Mouse (Mus musculus) urinary bladder, adult 18-20 months (tissue): ENCODE measurements around the gene Pmf1.
A peak's percentile ranks its signal among the peaks of the same experiment; 100 is the strongest.
"Not testable (repeated sequence)": the region's sequence is repeated elsewhere in the genome, so short reads cannot be mapped to it uniquely, and the experiment has no call there.

Source experiments
- DNase-seq, 2 experiments: peaks; one replicate each; pipeline ENCODE4 v3.0.0; 2022; ENCODE audit warnings: low spot score in 2 of 2, mixed read lengths in 2 of 2

Pmf1 gene

DNA sequence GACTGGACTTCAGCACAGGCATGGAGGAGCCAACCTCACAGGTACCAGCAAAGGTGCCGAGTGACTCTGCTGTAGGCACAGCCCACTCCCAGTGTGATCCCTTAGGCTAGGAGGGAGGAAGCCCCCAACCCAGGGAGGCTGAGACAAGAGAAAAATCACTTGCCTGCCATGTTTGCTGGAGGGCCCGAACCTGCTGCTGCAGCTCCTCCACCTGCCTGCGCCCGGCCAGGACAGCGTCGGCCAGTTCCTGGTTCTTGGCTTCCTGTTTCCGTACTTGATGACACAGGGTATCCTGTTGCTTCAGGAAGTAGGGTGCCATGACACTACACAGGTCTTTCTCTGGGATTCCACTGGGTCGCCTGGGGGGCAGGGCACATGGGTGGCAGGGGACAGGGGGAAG is 14.4 kb downstream of the Pmf1 start:
- DNase-seq, result no peak

DNA sequence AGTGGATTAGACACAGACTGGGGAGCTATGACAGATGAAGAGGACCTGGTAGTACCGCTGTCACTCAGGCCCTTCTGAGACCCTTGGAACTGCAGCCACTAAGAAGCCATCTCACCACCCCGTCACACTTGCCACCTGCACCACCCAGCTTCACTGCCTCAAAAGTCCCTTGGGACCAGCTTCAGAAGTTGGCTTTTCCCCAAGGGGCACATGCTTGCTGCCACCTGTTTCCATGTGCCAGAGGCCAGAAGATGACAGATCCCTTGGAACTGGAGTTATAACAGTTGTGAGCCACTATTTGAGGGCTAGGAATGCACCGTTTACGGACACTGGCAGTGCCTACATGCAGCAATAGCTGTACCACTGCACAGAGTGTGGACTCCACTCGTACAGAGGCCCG is 14.8 kb downstream of the Pmf1 start:
- DNase-seq, result no peak

DNA sequence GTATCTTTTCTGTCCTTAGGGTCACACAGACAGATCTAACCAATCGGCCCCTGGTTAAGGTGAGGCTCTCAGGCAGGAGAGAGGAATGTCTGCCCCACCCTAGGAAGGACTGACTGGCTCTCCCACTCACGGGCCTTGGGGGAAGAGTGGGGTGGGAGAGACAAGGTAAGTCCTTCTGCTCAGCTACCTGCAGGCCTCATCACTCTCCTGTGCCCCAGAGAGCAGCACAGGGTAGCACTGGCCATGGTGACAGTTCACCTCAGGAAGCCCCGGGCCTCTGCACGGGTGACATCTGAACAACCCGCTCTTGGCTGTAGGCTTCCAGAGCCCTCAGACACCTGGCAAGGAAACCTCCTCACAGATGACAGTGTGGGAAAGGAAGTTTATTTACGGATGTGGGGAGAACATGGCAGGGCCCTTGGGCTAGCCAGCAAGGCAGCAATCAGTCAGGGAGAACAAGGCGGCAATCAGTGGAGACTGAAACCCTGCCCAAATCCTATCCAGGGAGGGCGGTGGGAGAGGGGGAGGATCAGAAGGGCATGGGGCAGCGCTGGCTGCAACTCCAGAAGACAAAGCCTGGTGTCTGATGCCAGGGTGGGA is 16.3 kb downstream of the Pmf1 start:
- no peak for DNase-seq

DNA sequence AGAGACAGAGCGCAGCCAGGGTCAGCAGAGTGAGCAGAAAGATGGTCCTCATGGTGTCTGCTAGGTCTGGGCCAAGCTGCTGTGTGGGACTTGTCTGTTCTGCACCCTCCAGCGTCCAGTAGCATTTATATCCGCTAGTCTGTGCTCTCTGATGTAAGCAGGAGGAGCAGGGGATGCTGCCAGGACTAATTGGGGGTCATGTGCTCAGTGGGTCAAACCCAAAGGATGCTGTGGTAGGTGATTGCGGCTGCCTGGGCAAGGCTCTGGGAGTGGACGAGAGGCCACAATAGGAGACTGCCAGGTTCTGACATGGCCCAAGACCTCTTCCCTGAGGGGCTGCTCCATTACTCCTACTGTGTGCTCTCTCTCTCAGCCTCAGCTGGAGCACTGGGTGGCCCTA is 25.8 kb downstream of the Pmf1 start, which contains the start of gene Bglap:
TSS of gene Bglap (minus strand) at position 101 of the 400 bp plus-strand sequence.
- DNase-seq, result no peak

DNA sequence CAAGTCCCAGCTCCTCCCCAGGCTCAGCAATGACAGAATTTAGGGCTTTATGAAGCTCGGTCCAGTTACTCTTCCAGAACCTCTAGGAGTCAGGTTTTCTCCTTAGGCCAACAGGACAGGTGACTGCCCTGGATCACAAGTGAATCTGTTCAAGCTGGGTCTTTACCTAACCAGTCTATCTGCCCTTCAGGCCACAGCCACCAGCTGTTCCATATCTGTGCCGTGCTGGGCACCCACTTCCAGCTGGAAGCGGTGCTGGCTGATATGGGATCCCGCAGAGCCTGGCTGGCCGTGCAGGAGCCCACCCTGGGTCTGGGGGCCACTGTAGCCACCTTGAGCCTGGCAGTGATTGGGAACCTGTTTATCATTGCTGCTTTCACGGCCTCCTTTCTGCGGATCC is 27.7 kb downstream of the Pmf1 start:
- not testable (repeated sequence) for DNase-seq

DNA sequence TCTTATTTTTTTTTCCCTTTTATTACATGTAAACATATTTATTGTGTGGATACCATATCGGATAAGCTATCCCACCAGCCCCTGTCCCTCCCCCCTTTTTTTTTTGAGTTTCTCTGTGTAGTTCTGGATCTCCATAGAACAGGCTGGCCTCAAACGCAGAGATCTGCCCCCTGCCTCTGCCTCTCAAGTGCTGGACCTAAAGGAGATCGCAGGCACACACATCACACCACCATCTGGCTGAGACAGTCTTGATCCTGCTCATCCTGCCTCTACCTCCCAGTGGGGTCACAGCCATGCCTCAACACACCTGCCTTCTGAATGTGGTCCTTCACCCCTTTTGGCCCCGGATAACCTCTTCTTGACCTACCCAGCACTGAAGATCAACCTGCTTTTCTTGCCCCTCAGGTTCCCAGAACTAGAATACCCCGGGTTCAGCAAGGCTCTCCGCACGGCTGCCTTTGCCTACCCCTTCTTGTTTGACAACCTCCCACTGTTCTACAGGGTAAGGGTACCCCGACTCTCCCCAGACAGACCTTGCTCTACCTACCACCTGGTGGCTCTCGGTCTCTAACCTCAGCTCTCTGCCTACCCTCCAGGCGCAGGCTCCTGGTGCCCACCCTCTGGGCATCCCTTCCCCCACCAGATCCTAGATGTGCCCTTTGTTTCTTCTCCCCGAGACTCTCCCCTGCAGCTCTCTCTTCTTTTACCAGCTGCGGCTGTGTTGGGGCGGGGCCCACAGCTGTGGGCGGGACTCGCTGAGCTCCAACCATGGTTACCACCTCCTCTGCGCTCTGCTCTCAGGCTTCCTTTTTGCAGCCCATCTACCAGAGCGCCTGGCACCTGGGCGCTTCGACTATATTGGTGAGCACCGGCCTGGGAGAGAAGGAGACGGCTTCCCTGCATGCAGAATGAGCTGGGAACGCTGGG is 28.5 kb downstream of the Pmf1 start:
- not testable (repeated sequence) for DNase-seq

DNA sequence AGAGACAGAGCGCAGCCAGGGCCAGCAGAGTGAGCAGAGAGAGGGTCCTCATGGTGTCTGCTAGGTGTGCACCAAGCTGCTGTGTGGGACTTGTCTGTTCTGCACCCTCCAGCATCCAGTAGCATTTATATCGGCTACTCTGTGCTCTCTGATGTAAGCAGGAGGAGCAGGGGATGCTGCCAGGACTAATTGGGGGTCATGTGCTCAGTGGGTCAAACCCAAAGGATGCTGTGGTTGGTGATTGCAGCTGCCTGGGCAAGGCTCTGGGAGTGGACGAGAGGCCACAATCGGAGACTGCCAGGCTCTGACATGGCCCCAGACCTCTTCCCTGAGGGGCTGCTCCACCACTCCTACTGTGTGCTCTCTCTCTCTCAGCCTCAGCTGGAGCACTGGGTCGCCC is 31.5 kb downstream of the Pmf1 start, which contains the start of gene Bglap2:
TSS of gene Bglap2 (minus strand) at position 101 of the 400 bp plus-strand sequence.
- DNase-seq, result not testable (repeated sequence)

DNA sequence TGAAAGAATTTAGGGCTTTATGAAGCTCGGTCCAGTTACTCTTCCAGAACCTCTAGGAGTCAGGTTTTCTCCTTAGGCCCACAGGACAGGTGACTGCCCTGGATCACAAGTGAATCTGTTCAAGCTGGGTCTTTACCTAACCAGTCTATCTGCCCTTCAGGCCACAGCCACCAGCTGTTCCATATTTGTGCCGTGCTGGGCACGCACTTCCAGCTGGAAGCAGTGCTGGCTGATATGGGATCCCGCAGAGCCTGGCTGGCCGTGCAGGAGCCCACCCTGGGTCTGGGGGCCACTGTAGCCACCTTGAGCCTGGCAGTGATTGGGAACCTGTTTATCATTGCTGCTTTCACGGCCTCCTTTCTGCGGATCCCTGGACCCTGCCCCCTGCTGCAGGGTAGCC is 33.5 kb downstream of the Pmf1 start:
- DNase-seq, result not testable (repeated sequence)

DNA sequence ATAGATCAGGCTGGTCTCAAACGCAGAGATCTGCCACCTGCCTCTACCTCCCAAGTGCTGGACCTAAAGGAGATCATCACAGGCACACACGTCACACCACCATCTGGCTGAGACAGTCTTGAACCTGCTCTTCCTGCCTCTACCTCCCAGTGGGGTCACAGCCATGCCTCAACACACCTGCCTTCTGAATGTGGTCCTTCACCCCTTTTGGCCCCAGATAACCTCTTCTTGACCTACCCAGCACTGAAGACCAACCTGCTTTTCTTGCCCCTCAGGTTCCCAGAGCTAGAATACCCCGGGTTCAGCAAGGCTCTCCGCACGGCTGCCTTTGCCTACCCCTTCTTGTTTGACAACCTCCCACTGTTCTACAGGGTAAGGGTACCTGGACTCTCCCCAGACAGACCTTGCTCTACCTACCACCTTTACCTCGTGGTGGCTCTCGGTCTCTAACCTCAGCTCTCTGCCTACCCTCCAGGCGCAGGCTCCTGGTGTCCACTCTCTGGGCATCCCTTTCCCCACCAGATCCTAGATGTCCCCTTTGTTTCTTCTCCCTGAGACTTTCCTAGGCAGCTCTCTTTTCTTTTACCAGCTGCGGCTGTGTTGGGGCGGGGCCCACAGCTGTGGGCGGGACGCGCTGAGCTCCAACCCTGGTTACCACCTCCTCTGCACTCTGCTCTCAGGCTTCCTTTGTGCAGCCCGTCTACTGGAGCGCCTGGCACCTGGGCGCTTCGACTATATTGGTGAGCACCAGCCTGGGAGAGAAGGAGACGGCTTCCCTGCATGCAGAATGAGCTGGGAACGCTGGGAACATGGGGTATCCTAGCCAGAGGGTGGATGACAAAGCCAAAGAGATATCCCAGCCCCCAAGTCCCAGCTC is 34.1 kb downstream of the Pmf1 start:
- DNase-seq, result not testable (repeated sequence)

DNA sequence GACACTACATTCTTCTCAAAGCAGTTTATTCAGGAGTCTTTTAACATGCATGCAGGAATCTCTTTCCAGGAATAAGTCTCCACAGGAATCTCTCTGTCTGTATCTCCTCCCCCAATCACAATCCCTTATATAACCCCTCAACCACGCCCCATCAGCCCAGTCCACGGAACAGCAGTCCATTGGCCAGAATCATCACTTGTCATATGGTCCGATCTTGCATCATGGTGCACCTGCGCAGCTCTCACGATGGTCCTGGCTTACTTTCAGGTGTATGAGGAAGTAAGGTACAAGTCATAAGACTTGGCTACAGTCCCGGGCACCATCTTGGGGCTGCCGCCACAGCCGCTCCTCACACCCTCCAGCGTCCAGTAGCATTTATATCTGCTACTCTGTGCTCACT is 37.5 kb downstream of the Pmf1 start, which contains the start of gene Bglap3:
TSS of gene Bglap3 (minus strand) at position 101 of the 400 bp plus-strand sequence.
- not testable (repeated sequence) for DNase-seq

DNA sequence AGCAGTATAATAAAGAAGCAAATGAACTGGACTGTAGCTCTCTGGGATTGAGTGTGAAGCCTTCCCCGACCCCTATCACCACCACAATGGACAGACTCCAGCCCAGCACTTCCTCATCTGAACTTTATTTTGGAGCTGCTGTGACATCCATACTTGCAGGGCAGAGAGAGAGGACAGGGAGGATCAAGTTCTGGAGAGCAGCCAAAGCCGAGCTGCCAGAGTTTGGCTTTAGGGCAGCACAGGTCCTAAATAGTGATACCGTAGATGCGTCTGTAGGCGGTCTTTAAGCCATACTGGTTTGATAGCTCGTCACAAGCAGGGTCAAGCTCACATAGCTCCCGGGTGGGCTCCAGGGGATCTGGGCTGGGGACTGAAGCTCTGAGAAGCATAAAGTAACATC is 41.6 kb downstream of the Pmf1 start:
- not testable (repeated sequence) for DNase-seq

DNA sequence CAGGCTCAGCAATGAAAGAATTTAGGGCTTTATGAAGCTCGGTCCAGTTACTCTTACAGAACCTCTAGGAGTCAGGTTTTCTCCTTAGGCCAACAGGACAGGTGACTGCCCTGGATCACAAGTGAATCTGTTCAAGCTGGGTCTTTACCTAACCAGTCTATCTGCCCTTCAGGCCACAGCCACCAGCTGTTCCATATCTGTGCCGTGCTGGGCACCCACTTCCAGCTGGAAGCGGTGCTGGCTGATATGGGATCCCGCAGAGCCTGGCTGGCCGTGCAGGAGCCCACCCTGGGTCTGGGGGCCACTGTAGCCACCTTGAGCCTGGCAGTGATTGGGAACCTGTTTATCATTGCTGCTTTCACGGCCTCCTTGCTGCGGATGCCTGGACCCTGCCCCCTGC is 42.6 kb downstream of the Pmf1 start:
- DNase-seq, result not testable (repeated sequence)

DNA sequence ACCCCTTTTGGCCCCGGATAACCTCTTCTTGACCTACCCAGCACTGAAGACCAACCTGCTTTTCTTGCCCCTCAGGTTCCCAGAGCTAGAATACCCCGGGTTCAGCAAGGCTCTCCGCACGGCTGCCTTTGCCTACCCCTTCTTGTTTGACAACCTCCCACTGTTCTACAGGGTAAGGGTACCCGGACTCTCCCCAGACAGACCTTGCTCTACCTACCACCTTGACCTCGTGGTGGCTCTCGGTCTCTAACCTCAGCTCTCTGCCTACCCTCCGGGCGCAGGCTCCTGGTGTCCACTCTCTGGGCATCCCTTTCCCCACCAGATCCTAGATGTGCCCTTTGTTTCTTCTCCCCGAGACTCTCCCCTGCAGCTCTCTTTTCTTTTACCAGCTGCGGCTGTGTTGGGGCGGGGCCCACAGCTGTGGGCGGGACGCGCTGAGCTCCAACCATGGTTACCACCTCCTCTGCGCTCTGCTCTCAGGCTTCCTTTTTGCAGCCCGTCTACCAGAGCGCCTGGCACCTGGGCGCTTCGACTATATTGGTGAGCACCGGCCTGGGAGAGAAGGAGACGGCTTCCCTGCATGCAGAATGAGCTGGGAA is 43.2 kb downstream of the Pmf1 start:
- DNase-seq, result peak in 1 of 2 experiments; percentile 53

DNA sequence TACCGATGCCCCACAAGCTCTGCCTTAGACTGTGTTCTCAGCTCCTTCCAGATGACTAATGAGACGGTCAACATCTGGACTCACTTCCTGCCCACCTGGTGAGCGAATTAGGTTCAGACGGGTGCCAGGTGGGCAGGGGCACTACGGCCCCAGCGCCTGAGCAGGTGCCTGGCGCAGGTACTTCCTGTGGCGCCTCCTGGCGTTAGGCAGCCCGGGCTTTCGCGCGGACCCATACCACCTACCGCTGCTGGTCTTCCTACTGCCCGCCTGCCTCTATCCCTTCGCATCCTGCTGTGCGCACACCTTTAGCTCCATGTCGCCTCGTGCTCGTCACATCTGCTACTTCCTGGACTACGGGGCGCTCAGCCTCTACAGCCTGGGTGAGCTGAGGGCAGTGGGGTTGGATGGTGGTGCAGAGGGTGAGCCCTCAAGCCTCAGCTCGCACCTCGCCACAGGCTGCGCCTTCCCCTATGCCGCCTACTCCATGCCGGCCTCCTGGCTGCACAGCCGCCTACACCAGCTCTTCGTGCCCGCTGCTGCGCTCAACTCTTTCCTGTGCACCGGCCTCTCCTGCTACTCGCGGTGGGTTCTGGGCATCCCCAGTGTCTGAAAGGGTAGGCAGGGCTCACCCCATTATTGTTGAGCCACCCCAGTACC is 44.3 kb downstream of the Pmf1 start:
- no peak for DNase-seq

DNA sequence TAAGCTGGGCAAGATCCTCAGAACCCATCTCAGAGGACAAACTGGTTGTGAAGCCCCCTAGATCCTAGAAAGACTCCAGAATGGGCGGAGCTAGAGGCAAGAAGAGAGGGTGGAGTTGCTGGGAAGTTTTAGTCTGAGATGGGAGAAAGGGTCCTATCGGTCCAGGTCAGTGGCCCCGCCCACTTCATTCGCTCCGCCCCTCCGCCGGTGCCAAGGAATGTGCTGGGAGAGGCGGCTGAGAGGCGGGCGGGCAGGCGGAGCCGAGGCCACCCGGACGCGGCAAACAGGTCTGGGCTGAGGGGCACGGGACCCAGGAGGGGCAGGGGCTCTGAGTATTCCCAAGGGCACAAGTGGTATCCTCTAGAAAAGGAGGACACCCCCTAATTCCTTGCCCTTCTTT is 45.8 kb downstream of the Pmf1 start, which contains the start of gene Paqr6:
TSS of gene Paqr6 (plus strand) at position 248 of the 400 bp plus-strand sequence.
- DNase-seq, result peak in 1 of 2 experiments; percentile 68

DNA sequence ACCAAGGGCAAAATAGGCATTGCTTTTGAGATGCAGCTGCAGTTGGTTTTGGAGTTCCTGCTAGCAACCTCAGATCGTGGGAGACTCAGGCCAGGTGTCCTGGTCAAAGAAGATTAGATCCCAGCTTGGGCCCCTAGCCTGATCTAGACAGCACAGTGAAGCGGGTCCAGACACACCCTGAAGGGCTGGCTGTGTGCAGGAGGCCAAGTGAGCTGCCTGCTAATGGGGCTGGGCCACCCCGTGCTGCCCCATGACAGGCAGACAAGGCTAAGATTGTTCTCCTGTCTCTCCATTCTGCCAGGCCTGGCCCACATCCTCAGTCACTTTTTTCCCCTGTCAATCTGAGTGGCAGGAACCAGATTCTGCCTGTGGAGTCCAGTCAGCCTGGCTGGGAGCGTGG is 46.4 kb downstream of the Pmf1 start:
- DNase-seq, result no peak

DNA sequence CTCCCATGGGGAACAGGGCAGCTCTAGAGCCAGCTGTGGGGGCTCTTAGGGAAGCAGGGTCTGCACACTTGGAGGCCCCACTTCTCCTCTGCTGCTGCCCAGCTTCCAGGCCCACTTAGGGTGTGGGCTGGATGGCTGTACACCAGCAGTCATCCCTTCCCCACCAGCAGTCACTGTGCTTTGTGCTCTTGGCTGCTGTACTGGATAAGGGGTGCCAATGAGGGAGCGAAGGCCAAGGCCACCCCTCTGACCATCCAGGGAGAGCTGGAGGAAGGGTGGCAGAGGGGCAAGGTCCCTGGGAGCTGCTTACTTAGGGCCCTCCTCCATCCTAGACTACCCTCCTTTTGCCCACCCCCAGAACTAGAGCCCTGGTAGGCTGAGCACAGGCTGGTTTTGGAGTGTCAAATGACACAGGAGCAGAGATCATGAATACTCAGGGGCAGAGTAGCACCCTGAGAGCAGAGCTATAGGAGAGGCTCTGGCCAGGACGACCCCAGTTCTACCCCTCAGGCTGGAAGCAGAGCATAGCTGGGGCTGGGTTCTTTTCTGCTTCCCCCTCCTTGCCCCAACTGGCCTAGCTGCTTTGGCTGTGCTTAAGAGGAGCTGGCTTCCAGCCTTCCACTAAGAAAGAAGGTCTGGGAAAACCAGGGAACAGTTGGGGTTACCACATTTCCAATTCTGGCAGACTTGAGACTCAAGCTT is 48.4 kb downstream of the Pmf1 start:
- no peak for DNase-seq

DNA sequence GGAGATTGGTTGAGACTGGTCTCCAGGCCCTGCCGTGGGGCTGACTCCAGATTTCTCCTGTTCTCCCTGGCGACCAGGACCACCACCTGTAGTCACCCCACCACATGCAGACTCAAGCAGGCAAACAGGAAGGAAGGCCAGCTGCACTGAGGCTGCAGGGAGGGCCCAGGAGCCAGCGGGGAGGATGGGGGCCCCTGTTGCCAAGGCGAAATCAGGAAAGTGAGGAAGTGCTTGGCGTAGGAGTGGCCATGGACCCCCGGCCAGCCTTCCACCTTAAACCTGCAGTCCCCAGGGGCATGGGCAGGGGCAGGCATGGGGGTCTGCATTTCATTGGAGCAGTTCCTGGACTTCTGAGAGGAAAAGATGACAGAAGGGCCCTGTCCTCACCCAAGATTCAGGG is 49.0 kb downstream of the Pmf1 start:
- DNase-seq, result no peak

DNA sequence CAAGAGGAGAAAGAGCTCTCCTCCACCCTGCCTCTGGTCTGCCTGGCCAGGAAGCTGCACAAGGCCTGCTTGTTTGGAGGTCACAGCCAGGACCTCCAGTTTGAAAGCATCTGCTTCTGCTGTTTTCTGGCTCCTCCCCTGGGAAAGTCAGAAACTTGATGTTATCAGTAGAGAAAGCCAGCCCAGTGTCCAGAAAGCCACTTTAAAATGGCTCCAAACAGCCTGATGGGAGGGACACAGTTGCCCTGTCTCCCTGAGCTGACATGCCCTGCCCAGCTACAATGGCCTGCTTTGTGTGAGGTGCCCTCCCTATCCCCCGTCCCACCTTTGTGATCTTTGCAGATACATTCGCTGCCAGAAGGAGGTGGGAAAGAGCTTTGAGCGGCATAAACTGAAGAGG is 50.1 kb downstream of the Pmf1 start:
- DNase-seq, result no peak

DNA sequence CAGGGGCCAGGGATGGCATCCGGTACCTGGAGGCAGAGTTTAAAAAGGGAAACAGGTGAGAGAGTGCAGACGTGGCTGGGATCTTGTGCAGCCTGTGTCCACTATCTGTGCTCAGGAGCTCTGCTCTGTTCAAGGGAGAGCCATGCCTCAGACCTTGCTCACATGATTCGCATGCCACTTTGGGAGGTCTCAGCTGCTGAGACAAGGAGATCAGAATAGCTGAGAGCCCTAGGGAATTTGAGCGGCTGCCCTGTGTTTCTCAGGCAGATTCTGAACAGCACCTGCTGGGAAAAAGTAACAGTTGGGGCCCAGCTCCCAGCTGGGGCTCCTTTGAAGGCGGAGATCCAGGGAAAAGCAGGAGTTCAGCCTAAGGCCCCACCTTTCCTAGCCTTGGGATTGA is 50.5 kb downstream of the Pmf1 start:
- DNase-seq, result no peak
